Mouse (Mus musculus): Measurements from ENCODE around the gene Cgref1.

The Cgref1 gene

DNA sequence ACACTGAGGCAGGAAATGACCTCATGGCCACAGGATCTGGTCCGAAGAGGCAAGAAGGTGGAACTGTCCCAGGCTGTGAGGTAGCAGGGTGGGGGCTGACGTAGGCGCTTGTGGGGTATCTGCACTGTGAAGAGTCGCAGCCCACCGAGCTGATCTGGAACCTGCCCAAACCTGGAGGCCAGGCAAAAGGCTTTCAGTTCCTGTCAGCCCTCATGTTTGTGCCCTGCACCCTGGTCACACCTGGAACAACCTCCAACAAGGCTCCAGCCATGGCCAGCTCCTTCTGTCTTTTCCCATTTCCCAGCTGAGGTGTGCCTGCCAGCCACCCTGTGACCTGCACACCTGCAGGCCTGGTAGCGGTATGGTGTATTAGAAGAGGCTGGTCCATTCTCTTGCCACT lies 12.5 kb upstream of the Cgref1 start:
- no peak for TF ChIP-seq GATA4 (IDR thresholded peaks at IDR 0.05; ENCODE audit: insufficient replicate concordance, low read length)

DNA sequence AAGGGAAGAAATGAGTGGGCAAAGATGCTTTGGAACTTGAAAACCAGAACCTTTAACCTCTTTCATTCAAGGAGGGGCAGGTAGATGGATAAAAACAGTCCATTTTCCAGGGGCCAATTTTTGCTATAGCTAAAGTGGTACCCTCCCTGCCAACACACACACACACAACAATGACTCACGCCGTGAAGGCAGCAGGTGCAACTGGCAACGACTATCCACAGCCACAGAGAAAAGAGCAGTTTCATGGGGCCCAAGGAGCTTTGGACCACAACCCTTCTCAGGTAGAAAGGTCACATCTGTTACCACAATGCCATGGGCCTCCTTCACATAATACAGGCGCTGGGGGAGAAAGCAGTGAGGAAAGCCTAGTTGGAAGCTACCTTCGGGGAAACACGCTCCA lies 10.4 kb upstream of the Cgref1 start:
- no peak for TF ChIP-seq GATA4 (IDR thresholded peaks at IDR 0.05; ENCODE audit: insufficient replicate concordance, low read length)

DNA sequence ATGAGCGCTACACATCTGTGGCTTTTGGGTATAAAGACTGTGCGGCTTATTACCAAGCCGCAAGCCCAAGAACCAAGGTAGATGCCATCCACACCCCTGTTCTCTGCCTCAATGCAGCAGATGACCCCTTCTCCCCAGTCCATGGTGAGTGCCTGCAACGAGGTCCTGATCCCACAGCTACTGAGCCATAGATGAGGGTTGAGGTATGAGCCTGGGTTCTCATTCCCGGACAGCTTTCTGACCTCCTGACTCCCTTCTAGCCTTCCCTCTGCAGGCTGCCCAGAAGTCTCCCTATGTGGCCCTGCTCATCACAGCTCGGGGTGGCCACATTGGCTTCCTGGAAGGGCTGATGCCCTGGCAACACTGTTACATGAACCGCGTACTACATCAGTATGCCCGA lies 9.2 kb upstream of the Cgref1 start:
- TF ChIP-seq GATA4 (IDR thresholded peaks at IDR 0.05; ENCODE audit: insufficient replicate concordance, low read length), result no peak

DNA sequence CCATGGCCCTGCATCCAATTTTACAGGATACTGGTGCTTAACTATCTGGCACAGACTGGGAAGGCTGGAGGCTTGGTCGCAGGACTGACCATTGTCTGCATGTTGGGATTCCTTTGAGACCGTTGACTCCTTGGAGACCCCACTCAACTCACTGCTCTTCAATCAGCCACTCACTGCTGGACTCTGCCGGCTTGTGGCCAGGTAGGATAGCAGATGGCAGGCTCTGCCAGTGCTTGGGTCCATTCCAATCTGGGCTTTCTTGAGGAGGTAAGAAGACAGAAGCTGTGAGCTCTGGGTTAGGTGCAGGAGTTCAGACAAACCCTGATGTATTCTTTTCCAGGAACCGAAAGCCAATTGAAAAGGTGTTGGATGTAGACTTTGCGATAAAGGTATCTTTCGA lies 8.7 kb upstream of the Cgref1 start:
- no peak for TF ChIP-seq GATA4 (IDR thresholded peaks at IDR 0.05; ENCODE audit: insufficient replicate concordance, low read length)

DNA sequence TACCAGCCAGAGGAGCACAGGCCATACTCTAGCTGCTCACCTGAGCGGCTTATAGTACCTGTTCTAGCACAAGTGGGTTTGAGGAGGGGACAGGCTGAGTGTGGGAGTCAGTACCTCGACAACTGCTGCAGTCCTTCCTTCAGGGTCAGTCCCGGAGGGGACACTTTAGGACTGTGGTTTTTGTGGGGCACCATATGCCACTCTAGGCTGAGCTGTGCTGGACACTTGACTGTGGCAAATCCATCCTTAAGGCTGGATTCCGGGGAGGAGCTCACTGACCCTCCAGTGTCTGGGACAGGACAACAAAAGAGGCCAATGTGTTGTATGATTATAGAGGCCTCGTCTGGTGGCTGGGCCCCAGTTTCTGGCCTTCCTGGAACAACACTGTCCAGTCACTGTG lies 7.2 kb upstream of the Cgref1 start:
- no peak for TF ChIP-seq GATA4 (IDR thresholded peaks at IDR 0.05; ENCODE audit: insufficient replicate concordance, low read length)

DNA sequence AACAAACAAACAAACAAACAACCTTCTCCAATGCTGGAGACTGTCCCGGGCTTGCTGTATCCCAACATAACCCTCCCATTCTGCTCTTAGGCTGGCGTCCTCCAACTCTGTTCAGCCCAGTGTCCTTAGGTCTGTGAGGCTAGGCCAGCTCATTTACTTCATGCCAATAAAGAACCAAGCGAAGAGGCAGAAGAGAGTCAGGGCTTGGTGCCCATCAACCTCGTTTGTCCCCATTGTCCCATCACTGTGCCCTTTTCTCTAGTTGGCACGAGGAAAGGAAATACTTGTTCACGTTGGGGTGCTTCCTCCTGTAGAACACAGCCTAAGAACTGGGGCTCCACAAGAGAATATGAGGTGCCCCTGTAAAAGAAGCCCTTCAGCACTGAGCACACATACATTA lies 6.3 kb upstream of the Cgref1 start:
- TF ChIP-seq GATA4 (IDR thresholded peaks at IDR 0.05; ENCODE audit: insufficient replicate concordance, low read length), result no peak

DNA sequence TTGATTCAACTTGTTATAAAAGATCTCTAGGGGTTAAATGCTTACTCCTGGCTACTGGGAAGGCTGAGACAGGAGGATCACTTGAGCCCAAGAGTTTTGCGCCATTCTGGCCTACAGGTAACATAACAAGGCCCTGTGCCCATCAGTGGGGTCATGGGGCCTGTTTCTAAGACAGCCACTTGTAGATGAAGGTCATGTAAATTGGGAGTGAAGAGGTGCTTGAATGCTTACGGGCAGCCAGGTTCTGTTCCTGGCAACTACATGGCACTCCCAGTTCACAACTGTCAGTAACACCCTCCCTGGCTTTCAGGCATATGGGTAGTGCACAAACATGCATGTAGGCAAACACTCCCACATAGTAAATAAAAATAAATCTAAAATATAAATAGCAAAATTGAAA lies 5.5 kb upstream of the Cgref1 start:
- no peak for TF ChIP-seq GATA4 (IDR thresholded peaks at IDR 0.05; ENCODE audit: insufficient replicate concordance, low read length)

DNA sequence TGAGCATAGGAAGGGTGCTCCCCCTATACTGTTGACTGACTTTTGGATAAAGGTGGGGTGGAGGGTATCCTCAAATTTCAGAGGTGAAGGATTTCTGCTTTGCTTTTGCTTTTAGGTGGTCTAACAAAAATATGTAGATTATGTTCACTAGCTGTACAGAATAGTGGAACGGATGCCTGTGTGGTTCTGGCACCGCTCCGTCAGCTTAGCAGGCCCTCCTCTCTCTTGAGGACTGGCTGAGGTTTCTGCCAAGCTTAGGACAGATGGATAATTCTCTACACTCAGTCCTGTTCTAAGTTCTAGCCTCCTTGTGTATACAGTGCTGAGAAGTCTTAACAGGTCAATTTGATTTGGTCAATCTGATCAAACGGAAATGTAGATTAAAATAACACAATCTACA lies 5.1 kb upstream of the Cgref1 start:
- TF ChIP-seq GATA4 (IDR thresholded peaks at IDR 0.05; ENCODE audit: insufficient replicate concordance, low read length), result no peak

DNA sequence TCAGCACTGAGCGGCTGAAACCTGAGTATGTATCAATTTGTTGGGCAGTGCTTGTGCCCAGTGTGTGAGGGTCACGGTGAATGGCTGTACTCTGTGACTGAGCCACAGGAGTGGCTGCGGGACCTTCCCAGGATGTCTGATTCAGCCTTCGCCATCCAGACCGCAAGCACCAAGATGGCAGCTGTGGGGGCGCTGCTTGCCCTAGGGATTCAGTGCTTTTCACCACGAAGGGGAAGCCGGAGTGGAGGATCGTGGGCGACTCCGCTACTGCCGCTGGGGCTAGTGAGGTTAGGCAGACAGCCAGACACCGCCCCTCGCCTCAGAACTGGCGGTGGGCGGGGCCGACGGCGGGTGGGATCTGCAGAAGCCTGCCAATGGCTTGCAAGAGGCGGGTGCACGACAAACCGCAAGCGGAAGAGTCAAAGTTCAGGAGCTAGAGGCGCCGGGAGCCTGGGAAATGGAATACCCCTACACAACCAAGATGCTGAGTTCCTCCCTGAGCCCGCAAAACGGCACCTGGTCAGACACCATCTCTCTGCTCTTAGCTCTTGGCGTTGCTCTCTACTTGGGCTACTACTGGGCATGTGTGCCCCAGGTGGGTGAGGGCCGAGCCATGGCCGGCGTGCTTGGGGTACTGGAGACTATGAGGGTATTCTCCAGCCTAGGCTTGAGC lies 4.4 kb upstream of the Cgref1 start:
- TF ChIP-seq GATA4 (IDR thresholded peaks at IDR 0.05; ENCODE audit: insufficient replicate concordance, low read length), result 0 out of 2 replicates have a peak, but pooled peaks have one; percentile 14

DNA sequence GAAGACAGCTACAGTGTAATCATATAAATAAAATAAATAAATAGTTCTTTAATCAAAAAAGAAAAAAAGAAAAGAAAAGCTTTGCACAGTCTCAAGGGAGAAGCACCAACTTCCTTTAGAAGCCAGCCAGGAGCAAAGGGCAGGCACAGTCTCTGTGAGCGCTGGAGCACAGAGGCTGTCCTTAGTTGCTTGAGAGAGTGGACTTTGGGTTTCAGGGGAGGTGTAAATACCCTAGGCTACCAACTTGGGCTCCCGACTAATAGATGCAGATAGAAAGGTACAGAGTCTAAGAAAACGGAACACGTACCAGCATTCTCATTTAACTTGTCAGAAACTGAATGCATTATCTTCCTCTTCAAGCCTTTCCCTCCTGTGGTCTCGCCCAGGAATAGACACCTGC lies 3.2 kb upstream of the Cgref1 start:
- TF ChIP-seq GATA4 (IDR thresholded peaks at IDR 0.05; ENCODE audit: insufficient replicate concordance, low read length), result no peak

DNA sequence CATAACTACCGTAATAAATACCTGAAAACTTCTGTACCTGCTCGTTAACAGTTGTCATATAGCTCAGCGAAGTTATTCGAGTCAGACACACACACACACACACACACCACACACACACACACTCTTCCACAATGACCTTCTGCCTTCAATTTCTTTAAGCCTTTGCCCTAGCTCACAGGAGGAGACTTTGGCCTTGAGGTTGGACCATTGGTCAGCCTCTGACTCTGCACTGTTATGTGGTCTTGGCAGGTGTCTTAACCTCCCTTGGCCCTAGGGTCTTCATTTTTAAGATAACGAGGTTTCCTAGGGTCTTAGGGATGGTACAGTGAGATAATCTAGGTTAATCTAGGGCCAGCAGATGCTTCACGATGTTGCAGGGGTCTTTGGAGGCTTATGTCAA lies 1.0 kb downstream of the Cgref1 start:
- TF ChIP-seq GATA4 (IDR thresholded peaks at IDR 0.05; ENCODE audit: insufficient replicate concordance, low read length), result no peak

DNA sequence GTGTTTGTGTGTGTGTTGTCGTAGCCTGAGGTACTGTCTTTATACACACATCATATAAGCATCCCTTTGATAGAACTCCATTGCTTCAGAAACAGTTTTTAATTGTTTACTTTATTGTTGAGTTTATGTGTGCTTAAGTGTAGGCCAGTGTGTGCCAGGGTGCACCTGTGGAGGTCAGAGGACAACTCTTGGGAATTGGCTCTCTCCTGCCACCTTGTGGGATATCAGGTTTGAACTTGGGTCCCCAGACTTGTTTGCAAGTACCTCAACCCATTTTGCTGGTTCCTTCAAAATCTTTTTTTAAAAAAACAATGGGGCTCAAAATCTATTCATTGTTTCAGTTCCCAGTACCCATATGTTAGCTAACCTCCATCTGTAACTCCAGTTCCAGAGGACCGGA lies 2.4 kb downstream of the Cgref1 start:
- no peak for TF ChIP-seq GATA4 (IDR thresholded peaks at IDR 0.05; ENCODE audit: insufficient replicate concordance, low read length)

DNA sequence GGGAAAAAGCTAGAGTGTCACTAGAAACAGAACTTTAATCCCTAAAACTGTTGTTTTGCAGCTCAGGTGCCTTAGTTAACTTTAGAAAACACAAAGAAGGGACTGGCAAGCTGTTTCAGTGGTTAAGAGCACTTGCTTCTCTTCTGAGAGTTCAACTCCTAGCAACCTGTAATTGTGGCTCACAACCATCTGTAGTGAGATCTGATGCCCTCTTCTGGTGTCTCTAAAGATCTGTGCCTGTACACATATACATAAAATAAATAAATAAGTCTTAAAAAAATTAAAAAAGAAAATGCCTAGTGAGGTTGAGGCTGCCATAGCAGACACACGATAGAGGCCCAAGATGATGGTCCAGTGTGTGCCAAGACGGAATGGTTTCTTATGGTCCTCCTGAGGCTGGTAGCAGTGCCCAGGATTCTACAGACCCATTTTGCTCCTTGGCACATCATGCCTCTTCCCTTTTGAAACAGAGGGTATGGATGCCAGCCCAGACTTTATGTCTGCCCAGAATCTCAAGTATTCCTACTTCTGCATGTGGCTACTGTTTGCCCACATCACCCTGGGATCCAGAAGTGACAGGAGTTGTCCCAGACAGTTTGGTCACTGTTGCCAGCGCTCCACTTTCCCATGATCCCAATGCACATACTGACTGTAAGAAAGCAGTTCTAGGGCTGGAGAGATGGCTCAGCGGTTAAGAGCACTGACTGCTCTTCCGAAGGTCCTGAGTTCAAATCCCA lies 10.5 kb downstream of the Cgref1 start:
- no peak for TF ChIP-seq GATA4 (IDR thresholded peaks at IDR 0.05; ENCODE audit: insufficient replicate concordance, low read length)

DNA sequence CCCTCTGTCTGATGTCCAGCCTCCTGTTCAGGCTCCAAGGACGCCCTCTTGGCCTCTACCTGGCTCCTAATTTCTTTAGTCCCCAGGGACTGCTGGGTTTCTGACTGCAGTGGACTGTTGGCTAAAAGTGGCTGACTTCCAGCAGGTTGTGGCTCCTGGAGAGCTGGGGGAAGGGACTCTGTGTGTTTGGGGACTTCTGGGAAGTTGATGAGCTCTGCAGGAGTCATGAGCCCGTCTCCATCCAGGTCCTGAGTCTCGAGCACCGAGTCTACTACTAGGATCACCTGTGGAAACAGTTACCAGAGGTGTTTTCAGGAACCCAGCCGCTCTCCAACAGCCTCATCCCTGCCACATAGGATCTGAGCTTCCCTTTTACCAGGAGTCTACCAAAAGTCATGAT lies 11.7 kb downstream of the Cgref1 start:
- TF ChIP-seq GATA4 (IDR thresholded peaks at IDR 0.05; ENCODE audit: insufficient replicate concordance, low read length), result no peak

DNA sequence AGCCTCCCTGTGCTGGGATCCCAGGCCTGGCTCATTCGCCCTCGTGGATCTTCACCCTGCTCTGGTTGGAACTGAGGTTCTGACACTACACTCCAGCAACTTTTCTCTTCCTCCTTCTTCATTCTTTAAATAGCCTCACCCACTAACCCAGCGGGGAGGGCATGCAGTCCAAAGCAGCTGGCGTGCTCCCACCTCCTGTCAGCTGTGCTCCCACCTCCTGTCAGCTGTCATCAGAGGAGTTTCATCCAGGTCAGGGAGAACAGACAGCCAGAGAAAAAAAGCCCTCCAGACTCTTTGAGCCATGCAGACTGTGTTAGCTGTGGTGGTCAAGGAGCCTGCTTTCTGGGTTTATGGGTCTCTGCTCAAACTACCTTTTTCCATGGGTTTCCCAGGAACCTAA lies 14.0 kb downstream of the Cgref1 start:
- TF ChIP-seq GATA4 (IDR thresholded peaks at IDR 0.05; ENCODE audit: insufficient replicate concordance, low read length), result no peak

DNA sequence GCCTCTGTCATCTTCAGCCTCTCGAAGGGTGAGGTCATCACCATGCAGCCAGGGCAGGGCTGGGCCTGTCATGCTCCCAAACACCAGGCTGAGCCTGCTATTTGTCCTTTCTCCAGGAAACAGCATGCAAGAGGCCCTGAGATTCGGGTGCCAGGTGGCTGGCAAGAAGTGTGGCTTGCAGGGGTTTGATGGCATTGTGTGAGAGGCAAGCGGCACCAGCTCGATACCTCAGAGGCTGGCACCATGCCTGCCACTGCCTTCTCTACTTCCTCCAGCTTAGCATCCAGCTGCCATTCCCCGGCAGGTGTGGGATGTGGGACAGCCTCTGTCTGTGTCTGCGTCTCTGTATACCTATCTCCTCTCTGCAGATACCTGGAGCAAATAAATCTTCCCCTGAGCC lies 14.5 kb downstream of the Cgref1 start:
- TF ChIP-seq GATA4 (IDR thresholded peaks at IDR 0.05; ENCODE audit: insufficient replicate concordance, low read length), result no peak

DNA sequence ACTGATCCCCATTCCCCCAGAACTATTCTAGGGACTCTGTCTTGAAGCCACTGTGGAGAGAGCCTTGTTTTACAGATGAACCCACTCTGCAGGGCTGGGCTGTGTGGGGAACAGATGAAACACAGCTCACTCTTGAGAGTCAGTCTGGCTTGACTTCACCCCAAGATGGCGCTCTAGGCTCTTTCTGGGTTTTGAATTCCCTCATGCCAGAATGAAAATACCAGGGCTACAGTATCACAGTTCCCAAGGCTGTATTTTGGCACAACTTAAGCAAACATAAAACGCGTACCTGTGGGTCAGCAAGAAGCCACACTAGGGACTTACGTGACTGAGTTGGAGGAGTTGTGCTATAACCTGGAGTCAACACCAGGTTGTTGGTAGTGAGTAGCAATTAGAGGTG lies 15.3 kb downstream of the Cgref1 start:
- TF ChIP-seq GATA4 (IDR thresholded peaks at IDR 0.05; ENCODE audit: insufficient replicate concordance, low read length), result no peak

Data from liver, adult (tissue).